Mouse (Mus musculus): Measurements from ENCODE around the gene Cct7.

DNA sequence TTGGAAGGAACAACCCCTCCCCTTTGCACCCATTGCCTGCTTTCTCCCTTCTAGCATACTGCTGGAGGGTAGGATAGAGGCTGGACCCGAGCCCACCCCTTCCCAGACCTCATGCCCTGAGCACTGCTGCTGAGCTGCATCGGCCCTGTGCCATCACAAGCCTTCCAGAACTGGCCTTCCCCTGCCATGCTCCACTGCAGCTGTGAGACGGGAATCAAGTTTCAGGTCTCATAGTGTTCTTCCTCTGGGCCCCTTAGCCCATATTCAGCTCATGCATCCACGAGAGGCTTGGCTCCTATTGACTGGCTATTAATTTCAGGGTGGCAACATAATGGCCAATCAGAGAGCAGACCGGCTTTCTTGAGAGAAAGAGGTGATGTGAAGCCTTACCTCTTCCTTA lies 6.0 kb upstream of the Cct7 start:
- TF ChIP-seq CTCF (IDR thresholded peaks at IDR 0.05; ENCODE audit: low read depth, low read length) (no peak), POLR2A (IDR thresholded peaks at IDR 0.05; ENCODE audit: extremely low read depth, insufficient read depth, low read length) (no peak)

All from liver, adult 2 months (tissue).